Mouse (Mus musculus): ENCODE results near the gene Mob2.

- TF ChIP-seq CTCF (IDR thresholded peaks at IDR 0.05; ENCODE audit: low read depth, low read length) (no peak), POLR2A (IDR thresholded peaks at IDR 0.05; ENCODE audit: borderline replicate concordance, low read depth, low read length) (no peak)
Observed at GRCm38 (mm10) chr7:142091848-142092247, 31.0 kb upstream of the Mob2 start.
